Mouse (Mus musculus) heart, postnatal 14 days (tissue): ENCODE results near the gene Tenm4. TPM values are rescaled to one million over a fixed set of nuclear protein-coding genes. Genes with fewer than 3 reads are reported as not detected.

ENCODE experiments used
- DNase-seq, 2 experiments: peaks; one replicate each; pipeline ENCODE4 v3.0.0; 2021 to 2022
- intact Hi-C: fragments of 180-260 bp; cut with DNase I; formaldehyde crosslinking; loops from one replicate; pipeline ENCODE4 v1.15.1; 2025
- total RNA-seq, 2 experiments: library from RNA; stranded (reverse); gene quantifications; 2 replicates each; pipeline ENCODE4 v1.2.3; 2021

Gene Tenm4
- total RNA-seq, 2 experiments from 2014 or later: 2.1 to 2.3 TPM

GRCm38 (mm10) chr7:96391797-96392472 is 220.9 kb downstream of the Tenm4 start:
- intact Hi-C loops: no loop called here
- no peak for DNase-seq

- DNase-seq: no peak
- intact Hi-C loops: no loop called here
Measured at GRCm38 (mm10) chr7:96392600-96392999, 221.6 kb downstream of the Tenm4 start.

GRCm38 (mm10) chr7:96397940-96398339 is 226.9 kb downstream of the Tenm4 start:
- intact Hi-C loops: no loop called here
- no peak for DNase-seq

- intact Hi-C loops: no loop called here
- DNase-seq: no peak
Measured at GRCm38 (mm10) chr7:96400411-96400810, 229.4 kb downstream of the Tenm4 start.

- DNase-seq: no peak
- intact Hi-C loops: no loop called here
Measured at GRCm38 (mm10) chr7:96406630-96407214, 235.7 kb downstream of the Tenm4 start.

GRCm38 (mm10) chr7:96408161-96408889 is 237.3 kb downstream of the Tenm4 start:
- no peak for DNase-seq
- intact Hi-C loops: no loop called here

- no peak for DNase-seq
- intact Hi-C loops: no loop called here
Measured at GRCm38 (mm10) chr7:96409323-96409880, 238.4 kb downstream of the Tenm4 start.

- no peak for DNase-seq
- intact Hi-C loops: no loop called here
Measured at GRCm38 (mm10) chr7:96413822-96414221, 242.8 kb downstream of the Tenm4 start.

GRCm38 (mm10) chr7:96414290-96415055 is 243.4 kb downstream of the Tenm4 start:
- no peak for DNase-seq
- intact Hi-C loops: no loop called here

GRCm38 (mm10) chr7:96417251-96418004 is 246.4 kb downstream of the Tenm4 start:
- intact Hi-C loops: no loop called here
- DNase-seq: peak; percentile 61 to 64

- intact Hi-C loops: no loop called here
- no peak for DNase-seq
Measured at GRCm38 (mm10) chr7:96418146-96418545, 247.1 kb downstream of the Tenm4 start.

- intact Hi-C loops: no loop called here
Measured at GRCm38 (mm10) chr7:96420045-96420444, 249.0 kb downstream of the Tenm4 start.

GRCm38 (mm10) chr7:96420926-96421605 is 250.0 kb downstream of the Tenm4 start:
- intact Hi-C loops: no loop called here
- DNase-seq: peak; percentile 21 to 29

More at GRCm38 (mm10) chr7:96420045-96420444, 249.0 kb downstream of the Tenm4 start:
- DNase-seq: no peak

GRCm38 (mm10) chr7:96426954-96427353 is 255.9 kb downstream of the Tenm4 start:
- no peak for DNase-seq
- intact Hi-C loops: no loop called here

GRCm38 (mm10) chr7:96433307-96433706 is 262.3 kb downstream of the Tenm4 start:
- DNase-seq: no peak
- intact Hi-C loops: no loop called here

GRCm38 (mm10) chr7:96438392-96438791 is 267.3 kb downstream of the Tenm4 start:
- intact Hi-C loops: no loop called here
- DNase-seq: no peak

GRCm38 (mm10) chr7:96440161-96440707 is 269.2 kb downstream of the Tenm4 start:
- DNase-seq: no peak
- intact Hi-C loops: no loop called here

GRCm38 (mm10) chr7:96445771-96446170 is 274.7 kb downstream of the Tenm4 start:
- intact Hi-C loops: no loop called here

GRCm38 (mm10) chr7:96447806-96448397 is 276.9 kb downstream of the Tenm4 start:
- no peak for DNase-seq
- intact Hi-C loops: no loop called here

More at GRCm38 (mm10) chr7:96445771-96446170, 274.7 kb downstream of the Tenm4 start:
- DNase-seq: no peak
